8 mouse cellular contexts compared by ENCODE assay signal in genomic region chr9:32542212-32543039, GRCm38 (mm10). TPM values are rescaled to one million over a fixed set of nuclear protein-coding genes. Genes with fewer than 3 reads are reported as not detected.
DNase-seq lines count a peak whose midpoint lies in the region; ATAC-seq and TF ChIP-seq lines count a peak whose summit lies in the region.

Gene Fli1, minus strand, starts transcription at chr9:32542861.

- peak within 1 kb of the TSS; percentile 81 to 85; a peak in 3 of 4 replicates for H3K4me3 ChIP-seq in MEL (ENCODE audit: control insufficient read depth in 1 of 2, insufficient read depth in 1 of 2, low read depth in 2 of 2, low read length in 2 of 2)
- peak within 1 kb of the TSS; percentile 45 to 64 for H3K4me3 ChIP-seq in liver, embryonic 14.5 days (ENCODE audit: insufficient read depth in 1 of 2, low read depth in 2 of 2, low read length in 2 of 2)
- peak within 1 kb of the TSS; percentile 50 for H3K4me3 ChIP-seq in neural tube, embryonic 12.5 days

- TF ChIP-seq EP300 in MEL (IDR thresholded peaks at IDR 0.05; ENCODE audit: low read depth in 1 of 2, low read length in 2 of 2): no peak
- no peak for TF ChIP-seq EP300 in liver, embryonic 14.5 days (IDR thresholded peaks at IDR 0.05; ENCODE audit: low read depth)

- TF ChIP-seq CTCF in MEL (IDR thresholded peaks at IDR 0.05 in 2 of 3, conservative IDR thresholded peaks at IDR 0.05 in 1 of 3; ENCODE audit: control insufficient read depth in 1 of 3, insufficient read depth in 1 of 3, low read depth in 2 of 3, low read length in 3 of 3, poor library complexity in 1 of 3, severe bottlenecking in 1 of 3): no peak
- no peak for TF ChIP-seq CTCF in liver, embryonic 14.5 days (IDR thresholded peaks at IDR 0.05; ENCODE audit: low read depth)

- peaks cover 36% of the 10 kb centered on the region for H3K79me2 ChIP-seq in MEL (ENCODE audit: control insufficient read depth, insufficient read depth, low read length, poor library complexity)

- DNase-seq in B cell, adult 2 months: peak; percentile 56 to 61
- no peak for DNase-seq in MEL (ENCODE audit: low read depth, low spot score)
- DNase-seq in liver, embryonic 14.5 days (ENCODE audit: low read depth in 3 of 3, low spot score in 3 of 3): no peak
- DNase-seq in frontal cortex, adult 2 months (ENCODE audit: extremely low spot score in 1 of 2, low spot score in 1 of 2): no peak
- no peak for DNase-seq in cerebellum, postnatal 36 days

- no peak within 1 kb of the TSS; the same call in 1 of the 2 replicates for H3K9ac ChIP-seq in MEL (ENCODE audit: control insufficient read depth, low read depth, low read length, poor library complexity, severe bottlenecking)
- H3K9ac ChIP-seq in liver, embryonic 14.5 days (replicated peaks): no peak within 1 kb of the TSS
- H3K9ac ChIP-seq in neural tube, embryonic 12.5 days: peak within 1 kb of the TSS; percentile 48; the same call in 1 of the 2 replicates

- no peak for TF ChIP-seq RAD21 in MEL (IDR thresholded peaks at IDR 0.05; ENCODE audit: low read depth, low read length)

- TF ChIP-seq POLR2A in MEL (IDR thresholded peaks at IDR 0.05; ENCODE audit: control insufficient read depth in 1 of 2, insufficient read depth in 1 of 2, low read depth in 1 of 2, low read length in 2 of 2, poor library complexity in 1 of 2): no peak

- H3K27me3 ChIP-seq in MEL (ENCODE audit: control insufficient read depth in 1 of 2, insufficient read depth in 2 of 2, low read length in 2 of 2): no peaks in the 10 kb centered on the region
- H3K27me3 ChIP-seq in liver, embryonic 14.5 days (ENCODE audit: control insufficient read depth, insufficient read depth, low read length): peaks cover 77% of the 10 kb centered on the region
- H3K27me3 ChIP-seq in neural tube, embryonic 12.5 days (replicated peaks): peaks cover 86% of the 10 kb centered on the region

- H3K4me2 ChIP-seq in liver, embryonic 14.5 days (ENCODE audit: low read depth): peak within 1 kb of the TSS; percentile 53
- peak within 1 kb of the TSS; percentile 97 for H3K4me2 ChIP-seq in neural tube, embryonic 12.5 days (replicated peaks)

- peak within 1 kb of the TSS; percentile 70 for H3K27ac ChIP-seq in MEL (ENCODE audit: control insufficient read depth, low read depth, low read length)
- H3K27ac ChIP-seq in liver, embryonic 14.5 days: no peak within 1 kb of the TSS
- H3K27ac ChIP-seq in neural tube, embryonic 12.5 days: no peak within 1 kb of the TSS

- H3K4me1 ChIP-seq in MEL (ENCODE audit: control insufficient read depth in 1 of 2, insufficient read depth in 2 of 2, low read length in 2 of 2): peaks cover 17 to 27% of the 10 kb centered on the region in 2 experiments
- peaks cover 2 to 4% of the 10 kb centered on the region in 2 experiments; a peak in 1 of 4 replicates for H3K4me1 ChIP-seq in liver, embryonic 14.5 days (replicated peaks; ENCODE audit: control insufficient read depth in 2 of 2, insufficient read depth in 2 of 2, low read length in 1 of 2)
- peaks cover 59% of the 10 kb centered on the region for H3K4me1 ChIP-seq in neural tube, embryonic 12.5 days

- H3K36me3 ChIP-seq in MEL (ENCODE audit: control insufficient read depth in 1 of 2, insufficient read depth in 2 of 2, low read length in 2 of 2): peaks cover 2 to 22% of the 10 kb centered on the region in 2 experiments; a peak in 3 of 4 replicates
- no peaks in the 10 kb centered on the region for H3K36me3 ChIP-seq in liver, embryonic 14.5 days (replicated peaks; ENCODE audit: control insufficient read depth, insufficient read depth, low read depth)
- no peaks in the 10 kb centered on the region for H3K36me3 ChIP-seq in neural tube, embryonic 12.5 days

- ATAC-seq in erythroblast, adult 5-6 weeks (replicated peaks; ENCODE audit: low FRiP score, poor library complexity, severe bottlenecking): no peak
- no peak for ATAC-seq in hematopoietic stem cell, adult 5-6 weeks (replicated peaks in 1 of 2; ENCODE audit: insufficient read depth in 1 of 2, low FRiP score in 2 of 2, low TSS enrichment in 1 of 2, low read depth in 1 of 2, poor library complexity in 2 of 2, severe bottlenecking in 2 of 2)
- ATAC-seq in liver, embryonic 14.5 days (ENCODE audit: insufficient read depth): no peak
- ATAC-seq in neural tube, embryonic 12.5 days (ENCODE audit: low FRiP score, low read depth): no peak

- WGBS in liver, embryonic 14.5 days (ENCODE audit: insufficient replicate concordance): under 1% methylated on average over 41 of the region's 41 CpGs
- WGBS in neural tube, embryonic 12.5 days: under 1% methylated on average over 41 of the region's 41 CpGs

- no peaks in the 10 kb centered on the region for H3K9me3 ChIP-seq in MEL (replicated peaks; ENCODE audit: insufficient read depth, low read length)
- H3K9me3 ChIP-seq in liver, embryonic 14.5 days (ENCODE audit: control insufficient read depth, low read length): no peaks in the 10 kb centered on the region
- H3K9me3 ChIP-seq in neural tube, embryonic 12.5 days: no peaks in the 10 kb centered on the region

TF ChIP-seq in MEL, 35 proteins besides CTCF, POLR2A, EP300 and RAD21:
- TF ChIP-seq SMC3 (IDR thresholded peaks at IDR 0.05; ENCODE audit: low read depth, low read length) (no peak), TBP (IDR thresholded peaks at IDR 0.05; ENCODE audit: low read depth, low read length) (no peak), JUND (IDR thresholded peaks at IDR 0.05; ENCODE audit: low read depth, low read length) (no peak), MAZ (IDR thresholded peaks at IDR 0.05; ENCODE audit: low read depth, low read length) (no peak), KAT2A (conservative IDR thresholded peaks at IDR 0.05; ENCODE audit: low read depth, low read length) (no peak), CHD2 (IDR thresholded peaks at IDR 0.05; ENCODE audit: low read length) (no peak)
TF ChIP-seq in MEL: peak in this region for 0.

RNA-seq across cellular contexts. Expression of gene Fli1, which starts in this region (rescaled TPM):
- 22.1 and 24.3 TPM in 2 replicates for total RNA-seq in MEL (2012; rRNA removed)
- polyA plus RNA-seq in MEL (2012; ENCODE audit: insufficient read depth in 1 of 2, insufficient read length in 2 of 2, low read depth in 1 of 2, low replicate concordance in 2 of 2, missing spikeins in 1 of 2): 100 to 1,000 TPM in 1 of 2 experiments, 10 to 100 TPM in 1; 13.8 to 171 TPM
- total RNA-seq in erythroblast, adult 5-6 weeks (2015; ENCODE audit: low replicate concordance): 27.3 and 30.5 TPM in 2 replicates
- 21.7 and 26.2 TPM in 2 replicates for total RNA-seq in erythroblast, adult 5-6 weeks (2017; ENCODE audit: low replicate concordance)
- 112 and 123 TPM in 2 replicates for total RNA-seq in hematopoietic stem cell, adult 5-6 weeks (2017)
- 2.0 and 2.5 TPM in 2 replicates for polyA plus RNA-seq in liver, embryonic 14.5 days (2012; rRNA removed)
- polyA plus RNA-seq in liver, embryonic 14.5 days (2014; fragmentation: Nextera tagmentation; extraction: Ambion mirVana): 6.2 and 6.9 TPM in 2 replicates
- 15.4 and 18.6 TPM in 2 replicates for polyA plus RNA-seq in neural tube, embryonic 12.5 days (2016; fragmentation: Nextera tagmentation; extraction: Ambion mirVana)
- 3.1 and 4.6 TPM in 2 replicates for polyA plus RNA-seq in frontal cortex, adult 2 months (2012; rRNA removed)

Comparison
In these comparisons a context has a peak if more than half of its experiments do, and no peak if none do; other contexts are left out.
1. DNase-seq: peak in B cell, adult 2 months (2 of 2); none in MEL (single experiment), liver, embryonic 14.5 days (0 of 3), frontal cortex, adult 2 months (0 of 2) and cerebellum, postnatal 36 days (0 of 2).
2. Peak in every context shown above with its lines, with median percentiles within 50 percentile points of each other: H3K4me3 ChIP-seq.